Mouse (Mus musculus) intestine, postnatal 0 days (tissue): ENCODE data around the gene Slc5a11. TPM values are rescaled to one million over a fixed set of nuclear protein-coding genes. Genes with fewer than 3 reads are reported as not detected.

Source experiments
- ATAC-seq: fragments of 200-750 bp; cut with Nextera tagmentation; 2 replicates; pipeline ENCODE4 v1.8.0; 2017; ENCODE audit warnings: mild to moderate bottlenecking, moderate TSS enrichment, moderate library complexity
- H3K27ac ChIP-seq: fragments of 300-500 bp; sonication (generic); 2 replicates; pipeline ENCODE4 v1.5.1; 2014; ENCODE audit warnings: mild to moderate bottlenecking, low read depth, low read length, moderate library complexity
- H3K27me3 ChIP-seq: fragments of 300-500 bp; sonication (generic); replicated peaks from 2 replicates; pipeline ENCODE4 v1.6.1; 2014; ENCODE audit warnings: low read length, mixed read lengths; ENCODE audit not compliant: control insufficient read depth, insufficient read depth
- H3K36me3 ChIP-seq: fragments of 300-500 bp; sonication (generic); 2 replicates; pipeline ENCODE4 v1.6.1; 2014; ENCODE audit warnings: mild to moderate bottlenecking, moderate library complexity; ENCODE audit not compliant: control insufficient read depth, insufficient read depth
- H3K4me1 ChIP-seq: fragments of 300-500 bp; sonication (generic); replicated peaks from 2 replicates; pipeline ENCODE4 v1.6.1; 2014; ENCODE audit warnings: antibody characterized with exemption, low read length, mixed read lengths; ENCODE audit not compliant: control insufficient read depth, insufficient read depth
- H3K4me2 ChIP-seq: fragments of 300-500 bp; sonication (generic); replicated peaks from 2 replicates; pipeline ENCODE4 v1.6.1; 2014; ENCODE audit warnings: low read depth, mild to moderate bottlenecking, moderate library complexity
- H3K4me3 ChIP-seq: fragments of 300-500 bp; sonication (generic); 2 replicates; pipeline ENCODE4 v1.5.1; 2014; ENCODE audit warnings: low read depth, low read length
- H3K9ac ChIP-seq: fragments of 300-500 bp; sonication (generic); 2 replicates; pipeline ENCODE4 v1.6.1; 2014; ENCODE audit warnings: mild to moderate bottlenecking, low read depth, low read length
- H3K9me3 ChIP-seq: fragments of 300-500 bp; sonication (generic); 2 replicates; pipeline ENCODE4 v1.6.1; 2016; ENCODE audit warnings: mixed run types; ENCODE audit not compliant: control insufficient read depth
- CTCF ChIP-seq: sonication (generic); IDR thresholded peaks from 2 replicates; pipeline ENCODE4 v1.5.1; 2016; ENCODE audit warnings: low read depth, mild to moderate bottlenecking, control low read depth, antibody characterized with exemption, moderate library complexity
- WGBS: fragments of 180-500 bp; shearing (Covaris S2); extraction: QIAGEN DNeasy Blood & Tissue Kit; methylation state at CpG from one replicate; pipeline ENCODE4 v1.1.7; 2014; 5-methylcytosine and 5-hydroxymethylcytosine counted together
- polyA plus RNA-seq: library from polyadenylated mRNA; unstranded; fragments of >200 nt; fragmentation: Nextera tagmentation; extraction: Ambion mirVana; gene quantifications from 2 replicates; pipeline ENCODE4 v1.2.1, GENCODE M21; 2015

Gene Slc5a11
- polyA plus RNA-seq, 1 experiment from 2014 or later, result 25.1 TPM

- no peaks in the 10 kb centered on the region for H3K9me3 ChIP-seq
- 80% methylated on average over 4 of the region's 4 CpGs for WGBS
- no peaks in the 10 kb centered on the region for H3K4me1 ChIP-seq
- peaks cover 43% of the 10 kb centered on the region for H3K36me3 ChIP-seq
- no peak overlapping the region for H3K27ac ChIP-seq
- no peak overlapping the region for H3K4me3 ChIP-seq
- ATAC-seq, result no peak
- no peak for TF ChIP-seq CTCF
- H3K4me2 ChIP-seq, result no peak overlapping the region
- no peak overlapping the region for H3K9ac ChIP-seq
- H3K27me3 ChIP-seq, result no peaks in the 10 kb centered on the region
Measured at GRCm38 (mm10) chr7:123276568-123276967, 62.0 kb downstream of the Slc5a11 start.

GRCm38 (mm10) chr7:123279797-123280196 is 65.2 kb downstream of the Slc5a11 start:
- Histone ChIP-seq H3K9ac (no peak overlapping the region), H3K4me2 (no peak overlapping the region), H3K4me3 (no peak overlapping the region), H3K4me1 (no peaks in the 10 kb centered on the region), H3K27ac (no peak overlapping the region), H3K9me3 (no peaks in the 10 kb centered on the region), H3K36me3 (peaks cover 58% of the 10 kb centered on the region), H3K27me3 (no peaks in the 10 kb centered on the region)
- 89% methylated on average over 4 of the region's 4 CpGs for WGBS
- TF ChIP-seq CTCF, result no peak
- no peak for ATAC-seq

GRCm38 (mm10) chr7:123283826-123284225 is 69.2 kb downstream of the Slc5a11 start:
- Histone ChIP-seq H3K36me3 (peaks cover 79% of the 10 kb centered on the region), H3K4me1 (no peaks in the 10 kb centered on the region), H3K4me3 (no peak overlapping the region), H3K9ac (no peak overlapping the region), H3K27me3 (no peaks in the 10 kb centered on the region), H3K4me2 (no peak overlapping the region), H3K27ac (no peak overlapping the region), H3K9me3 (no peaks in the 10 kb centered on the region)
- no peak for TF ChIP-seq CTCF
- ATAC-seq, result no peak
- 70% methylated on average over 4 of the region's 4 CpGs for WGBS

GRCm38 (mm10) chr7:123285896-123286295 is 71.3 kb downstream of the Slc5a11 start:
- ATAC-seq, result no peak
- WGBS, result 96% methylated on average over 5 of the region's 5 CpGs
- no peak overlapping the region for H3K4me3 ChIP-seq
- H3K27me3 ChIP-seq, result no peaks in the 10 kb centered on the region
- peaks cover 72% of the 10 kb centered on the region for H3K36me3 ChIP-seq
- no peaks in the 10 kb centered on the region for H3K9me3 ChIP-seq
- no peak overlapping the region for H3K27ac ChIP-seq
- H3K4me1 ChIP-seq, result no peaks in the 10 kb centered on the region
- TF ChIP-seq CTCF, result no peak
- H3K9ac ChIP-seq, result no peak overlapping the region
- no peak overlapping the region for H3K4me2 ChIP-seq

GRCm38 (mm10) chr7:123287903-123288302 is 73.3 kb downstream of the Slc5a11 start:
- Histone ChIP-seq H3K9me3 (no peaks in the 10 kb centered on the region), H3K4me2 (no peak overlapping the region), H3K4me1 (no peaks in the 10 kb centered on the region), H3K27me3 (no peaks in the 10 kb centered on the region), H3K4me3 (no peak overlapping the region), H3K27ac (no peak overlapping the region), H3K36me3 (peaks cover 78% of the 10 kb centered on the region), H3K9ac (no peak overlapping the region)
- WGBS, result 93% methylated on average over 3 of the region's 3 CpGs
- TF ChIP-seq CTCF, result no peak
- ATAC-seq, result no peak

GRCm38 (mm10) chr7:123289176-123289575 is 74.6 kb downstream of the Slc5a11 start:
- no peak for ATAC-seq
- Histone ChIP-seq H3K27ac (no peak overlapping the region), H3K27me3 (no peaks in the 10 kb centered on the region), H3K36me3 (peaks cover 75% of the 10 kb centered on the region), H3K9ac (no peak overlapping the region), H3K9me3 (no peaks in the 10 kb centered on the region), H3K4me1 (no peaks in the 10 kb centered on the region), H3K4me3 (no peak overlapping the region), H3K4me2 (no peak overlapping the region)
- WGBS, result 83% methylated on average over 4 of the region's 4 CpGs
- TF ChIP-seq CTCF, result no peak

- Histone ChIP-seq H3K4me2 (no peak overlapping the region), H3K9ac (no peak overlapping the region), H3K4me3 (no peak overlapping the region), H3K4me1 (no peaks in the 10 kb centered on the region), H3K36me3 (peaks cover 72% of the 10 kb centered on the region), H3K27me3 (no peaks in the 10 kb centered on the region), H3K9me3 (no peaks in the 10 kb centered on the region), H3K27ac (no peak overlapping the region)
- TF ChIP-seq CTCF, result no peak
- ATAC-seq, result no peak
- WGBS, result 90% methylated on average over 8 of the region's 8 CpGs
Measured at GRCm38 (mm10) chr7:123291942-123292341, 77.4 kb downstream of the Slc5a11 start.
